In genomic region chr13:24735608-24736131, GRCm38 (mm10) we compare ENCODE assay signal across 21 mouse cellular contexts. TPM values are rescaled to one million over a fixed set of nuclear protein-coding genes. Genes with fewer than 3 reads are reported as not detected.
DNase-seq lines count a peak whose midpoint lies in the region; ATAC-seq lines count a peak whose summit lies in the region.
"Had no signal": no experiment of that assay in that cellular context is flagged by ENCODE, and none has a peak within 500 bp of the region (broad histone marks: within the 10 kb centered on the region; RNA-seq: fewer than 3 reads in every experiment).

No protein-coding gene starts in this region.

- H3K4me2 ChIP-seq in heart, embryonic 13.5 days = no peak overlapping the region
- no peak overlapping the region for H3K4me2 ChIP-seq in lung, embryonic 16.5 days (ENCODE audit: low read depth, low read length)
- no peak overlapping the region for H3K4me2 ChIP-seq in stomach, embryonic 15.5 days
- H3K4me2 ChIP-seq: embryonic facial prominence, embryonic 12.5 days had no signal

- no peak overlapping the region for H3K4me3 ChIP-seq in heart, embryonic 13.5 days
- no peak overlapping the region for H3K4me3 ChIP-seq in lung, embryonic 16.5 days (ENCODE audit: low read length)
- no peak overlapping the region for H3K4me3 ChIP-seq in stomach, embryonic 15.5 days (replicated peaks)
- H3K4me3 ChIP-seq: embryonic facial prominence, embryonic 12.5 days; megakaryocyte, embryonic 14.5 days had no signal

- peaks cover 27% of the 10 kb centered on the region; the same call in 1 of the 2 replicates for H3K36me3 ChIP-seq in heart, embryonic 13.5 days
- H3K36me3 ChIP-seq in lung, embryonic 16.5 days (ENCODE audit: control insufficient read depth, insufficient read depth, low read length) = no peaks in the 10 kb centered on the region
- H3K36me3 ChIP-seq in stomach, embryonic 15.5 days = no peaks in the 10 kb centered on the region
- H3K36me3 ChIP-seq: embryonic facial prominence, embryonic 12.5 days had no signal

- peak overlapping the region; percentile 56 for H3K27ac ChIP-seq in heart, embryonic 13.5 days (replicated peaks)
- no peak overlapping the region for H3K27ac ChIP-seq in lung, embryonic 16.5 days (ENCODE audit: low read length)
- no peak overlapping the region for H3K27ac ChIP-seq in stomach, embryonic 15.5 days
- H3K27ac ChIP-seq: embryonic facial prominence, embryonic 12.5 days had no signal

- 48% methylated on average over 6 of the region's 6 CpGs for WGBS in heart, embryonic 13.5 days
- WGBS in lung, embryonic 16.5 days = 52% methylated on average over 6 of the region's 6 CpGs
- WGBS in stomach, embryonic 15.5 days = 50% methylated on average over 6 of the region's 6 CpGs

- intact Hi-C loops in heart, postnatal 25 days (cut with DNase I) = no loop called here
- intact Hi-C loops in left cerebral cortex, postnatal 25 days (cut with DNase I) = no loop called here

- H3K27me3 ChIP-seq in heart, embryonic 13.5 days (replicated peaks) = no peaks in the 10 kb centered on the region
- no peaks in the 10 kb centered on the region for H3K27me3 ChIP-seq in lung, embryonic 16.5 days (ENCODE audit: control insufficient read depth, insufficient read depth, low read depth, low read length)
- H3K27me3 ChIP-seq in stomach, embryonic 15.5 days (replicated peaks) = no peaks in the 10 kb centered on the region
- H3K27me3 ChIP-seq: embryonic facial prominence, embryonic 12.5 days; megakaryocyte, embryonic 14.5 days had no signal

- ATAC-seq in heart, embryonic 13.5 days (ENCODE audit: extremely low read depth, insufficient number of reproducible peaks, low FRiP score, low TSS enrichment) = no peak
- ATAC-seq in lung, embryonic 16.5 days (ENCODE audit: low read depth) = peak; percentile 28; the same call in 1 of the 2 replicates
- ATAC-seq in stomach, embryonic 15.5 days (ENCODE audit: insufficient read depth, low FRiP score, low read depth) = peak; percentile 22; the same call in 1 of the 2 replicates
- ATAC-seq: CD4-positive, CD25-positive, alpha-beta regulatory T cell, adult 4 months; hindbrain, embryonic 16.5 days; midbrain, embryonic 16.5 days had no signal

- no peak overlapping the region for H3K9ac ChIP-seq in heart, embryonic 13.5 days
- H3K9ac ChIP-seq in lung, embryonic 16.5 days (ENCODE audit: low read length) = no peak overlapping the region
- H3K9ac ChIP-seq in stomach, embryonic 15.5 days = no peak overlapping the region
- H3K9ac ChIP-seq: embryonic facial prominence, embryonic 12.5 days had no signal

- no peak for DNase-seq in heart, postnatal 25 days (ENCODE audit: low spot score)
- DNase-seq in lung, adult 18-20 months = no peak
- peak; percentile 24 for DNase-seq in adrenal gland, postnatal 10 days
- DNase-seq in left cerebral cortex, postnatal 25 days (ENCODE audit: low spot score in 2 of 2) = no peak
- no peak for DNase-seq in c-Kit-positive CD71-positive TER-119-positive erythroid progenitor cells, embryonic 14.5 days (ENCODE audit: low spot score)
- DNase-seq: cerebellum, adult 11-12 months; kidney, adult 2 months; kidney, postnatal 25 days; layer of hippocampus, adult 9-11 months had no signal

- no peaks in the 10 kb centered on the region for H3K9me3 ChIP-seq in heart, embryonic 13.5 days
- H3K9me3 ChIP-seq in lung, embryonic 16.5 days (ENCODE audit: control insufficient read depth, low read length) = no peaks in the 10 kb centered on the region
- H3K9me3 ChIP-seq in stomach, embryonic 15.5 days = no peaks in the 10 kb centered on the region
- H3K9me3 ChIP-seq: embryonic facial prominence, embryonic 12.5 days; G1E had no signal

- H3K4me1 ChIP-seq in heart, embryonic 13.5 days = peaks cover 14% of the 10 kb centered on the region
- no peaks in the 10 kb centered on the region for H3K4me1 ChIP-seq in lung, embryonic 16.5 days (replicated peaks; ENCODE audit: control insufficient read depth, insufficient read depth, low read length)
- H3K4me1 ChIP-seq in stomach, embryonic 15.5 days = no peaks in the 10 kb centered on the region
- H3K4me1 ChIP-seq: embryonic facial prominence, embryonic 12.5 days had no signal

RNA-seq across cellular contexts. Expression of gene Armh2, which starts 5.4 kb away (rescaled TPM):
- polyA plus RNA-seq in heart, embryonic 13.5 days (2015; fragmentation: Nextera tagmentation; extraction: Ambion mirVana) = not detected in 2 replicates
- total RNA-seq in heart, postnatal 25 days (2021) = not detected
- polyA plus RNA-seq in lung, embryonic 16.5 days (2015; fragmentation: Nextera tagmentation; extraction: Ambion mirVana) = not detected in 2 replicates
- not detected for total RNA-seq in adrenal gland, postnatal 10 days (2021)
- not detected in 2 replicates for polyA plus RNA-seq in stomach, embryonic 15.5 days (2015; fragmentation: Nextera tagmentation; extraction: Ambion mirVana)
- not detected for total RNA-seq in left cerebral cortex, postnatal 25 days (2021)
- total RNA-seq: gastrocnemius, adult 8-10 months had no signal
- polyA plus RNA-seq: embryonic facial prominence, embryonic 12.5 days; G1E; hindbrain, embryonic 16.5 days; kidney, adult 2 months; limb, embryonic 14.5 days; liver, embryonic 16.5 days; midbrain, embryonic 16.5 days had no signal

RNA-seq across cellular contexts. Expression of gene Gmnn, which starts 26.1 kb away (rescaled TPM):
- 102 and 119 TPM in 2 replicates for polyA plus RNA-seq in heart, embryonic 13.5 days (2015; fragmentation: Nextera tagmentation; extraction: Ambion mirVana)
- 10 to 100 TPM; 38.7 to 42.9 TPM for total RNA-seq in heart, postnatal 25 days (2021)
- polyA plus RNA-seq in lung, embryonic 16.5 days (2015; fragmentation: Nextera tagmentation; extraction: Ambion mirVana) = 103 and 110 TPM in 2 replicates
- 10 to 100 TPM; 19.9 to 31.3 TPM for total RNA-seq in adrenal gland, postnatal 10 days (2021)
- 111 TPM in 2 replicates for polyA plus RNA-seq in stomach, embryonic 15.5 days (2015; fragmentation: Nextera tagmentation; extraction: Ambion mirVana)
- total RNA-seq in left cerebral cortex, postnatal 25 days (2021) = 1 to 10 TPM; 3.4 to 4.6 TPM
